12 mouse cellular contexts compared by ENCODE assay signal in genomic region chr11:48789215-48789614, GRCm38 (mm10). TPM values are rescaled to one million over a fixed set of nuclear protein-coding genes. Genes with fewer than 3 reads are reported as not detected.
DNase-seq lines count a peak whose midpoint lies in the region; ATAC-seq lines count a peak whose summit lies in the region.
"Had no signal": no experiment of that assay in that cellular context is flagged by ENCODE, and none has a peak within 500 bp of the region (broad histone marks: within the 10 kb centered on the region; RNA-seq: fewer than 3 reads in every experiment).

No protein-coding gene starts in this region.

- H3K4me1 ChIP-seq in hindbrain, embryonic 15.5 days (replicated peaks): peaks cover 11% of the 10 kb centered on the region
- H3K4me1 ChIP-seq in hindbrain, embryonic 10.5 days (replicated peaks): peaks cover 10% of the 10 kb centered on the region
- H3K4me1 ChIP-seq in lung, embryonic 15.5 days: 0 out of 2 replicates have a peak, but pooled peaks cover 3% of the 10 kb centered on the region
- peaks cover 32% of the 10 kb centered on the region for H3K4me1 ChIP-seq in liver, embryonic 15.5 days (replicated peaks)
- H3K4me1 ChIP-seq: limb, embryonic 12.5 days had no signal

- no peak overlapping the region for H3K9ac ChIP-seq in hindbrain, embryonic 15.5 days
- no peak overlapping the region for H3K9ac ChIP-seq in lung, embryonic 15.5 days
- no peak overlapping the region for H3K9ac ChIP-seq in liver, embryonic 15.5 days
- H3K9ac ChIP-seq: stomach, embryonic 15.5 days had no signal

- 86% methylated on average over 5 of the region's 5 CpGs for WGBS in hindbrain, embryonic 15.5 days
- 88% methylated on average over 5 of the region's 5 CpGs for WGBS in hindbrain, embryonic 10.5 days
- 79% methylated on average over 5 of the region's 5 CpGs for WGBS in lung, embryonic 15.5 days
- 75% methylated on average over 5 of the region's 5 CpGs for WGBS in liver, embryonic 15.5 days (ENCODE audit: insufficient replicate concordance)

- ATAC-seq in hindbrain, embryonic 15.5 days (ENCODE audit: low FRiP score, low read depth): no peak
- ATAC-seq in lung, embryonic 15.5 days (ENCODE audit: borderline replicate concordance, extremely low read depth, low FRiP score, low TSS enrichment): no peak
- no peak for ATAC-seq in liver, embryonic 15.5 days (ENCODE audit: insufficient read depth)

- H3K36me3 ChIP-seq in hindbrain, embryonic 15.5 days: no peaks in the 10 kb centered on the region
- H3K36me3 ChIP-seq in hindbrain, embryonic 10.5 days: no peaks in the 10 kb centered on the region
- H3K36me3 ChIP-seq in lung, embryonic 15.5 days: no peaks in the 10 kb centered on the region
- H3K36me3 ChIP-seq in liver, embryonic 15.5 days (replicated peaks): no peaks in the 10 kb centered on the region
- H3K36me3 ChIP-seq: limb, embryonic 12.5 days; midbrain, embryonic 10.5 days; stomach, embryonic 15.5 days had no signal

- 0 out of 2 replicates have a peak overlapping the region, but pooled peaks have one; percentile 60 for H3K4me2 ChIP-seq in hindbrain, embryonic 15.5 days
- H3K4me2 ChIP-seq in lung, embryonic 15.5 days: peak overlapping the region; percentile 72; the same call in 1 of the 2 replicates
- peak overlapping the region; percentile 72; the same call in 1 of the 2 replicates for H3K4me2 ChIP-seq in liver, embryonic 15.5 days

- H3K27ac ChIP-seq in hindbrain, embryonic 15.5 days (replicated peaks): no peak overlapping the region
- no peak overlapping the region for H3K27ac ChIP-seq in hindbrain, embryonic 10.5 days
- no peak overlapping the region for H3K27ac ChIP-seq in lung, embryonic 15.5 days
- no peak overlapping the region for H3K27ac ChIP-seq in liver, embryonic 15.5 days (replicated peaks)
- H3K27ac ChIP-seq: hindbrain, postnatal 0 days; limb, embryonic 12.5 days; stomach, embryonic 15.5 days had no signal

- H3K27me3 ChIP-seq in hindbrain, embryonic 15.5 days: no peaks in the 10 kb centered on the region
- no peaks in the 10 kb centered on the region; the same call in 1 of the 2 replicates for H3K27me3 ChIP-seq in hindbrain, embryonic 10.5 days (ENCODE audit: insufficient read depth, poor library complexity, severe bottlenecking)
- no peaks in the 10 kb centered on the region for H3K27me3 ChIP-seq in lung, embryonic 15.5 days
- H3K27me3 ChIP-seq in liver, embryonic 15.5 days: no peaks in the 10 kb centered on the region
- H3K27me3 ChIP-seq: limb, embryonic 12.5 days; stomach, embryonic 15.5 days had no signal

- DNase-seq in cerebellum, adult 9-10 months: peak; percentile 24
- DNase-seq in cerebellum, postnatal 4 days (ENCODE audit: low spot score in 2 of 2): no peak
- DNase-seq in hindbrain, embryonic 10.5 days (ENCODE audit: low spot score): no peak
- no peak for DNase-seq in lung, postnatal 14 days

- H3K9me3 ChIP-seq in hindbrain, embryonic 15.5 days: no peaks in the 10 kb centered on the region
- peaks cover 3% of the 10 kb centered on the region; the same call in 1 of the 2 replicates for H3K9me3 ChIP-seq in hindbrain, embryonic 10.5 days
- no peaks in the 10 kb centered on the region for H3K9me3 ChIP-seq in lung, embryonic 15.5 days
- no peaks in the 10 kb centered on the region for H3K9me3 ChIP-seq in liver, embryonic 15.5 days (replicated peaks)
- H3K9me3 ChIP-seq: limb, embryonic 12.5 days; midbrain, embryonic 10.5 days; stomach, embryonic 15.5 days had no signal

- H3K4me3 ChIP-seq in hindbrain, embryonic 15.5 days: no peak overlapping the region; the same call in 1 of the 2 replicates
- no peak overlapping the region for H3K4me3 ChIP-seq in hindbrain, embryonic 10.5 days
- H3K4me3 ChIP-seq in lung, embryonic 15.5 days: no peak overlapping the region
- no peak overlapping the region for H3K4me3 ChIP-seq in liver, embryonic 15.5 days (replicated peaks)
- H3K4me3 ChIP-seq: myocyte had no signal

RNA-seq across cellular contexts. Expression of gene Rack1, which starts 10.9 kb away (rescaled TPM):
- polyA plus RNA-seq in hindbrain, embryonic 15.5 days (2015; fragmentation: Nextera tagmentation; extraction: Ambion mirVana): 361 and 362 TPM in 2 replicates
- polyA plus RNA-seq in hindbrain, embryonic 10.5 days (2016; fragmentation: Nextera tagmentation; extraction: Ambion mirVana): 672 and 778 TPM in 2 replicates
- polyA plus RNA-seq in lung, embryonic 15.5 days (2015; fragmentation: Nextera tagmentation; extraction: Ambion mirVana): 699 and 713 TPM in 2 replicates
- 438 and 439 TPM in 2 replicates for polyA plus RNA-seq in liver, embryonic 15.5 days (2015; fragmentation: Nextera tagmentation; extraction: Ambion mirVana)

RNA-seq across cellular contexts. Expression of gene Trim41, which starts 27.9 kb away (rescaled TPM):
- polyA plus RNA-seq in hindbrain, embryonic 15.5 days (2015; fragmentation: Nextera tagmentation; extraction: Ambion mirVana): 6.8 and 7.4 TPM in 2 replicates
- 4.5 and 5.1 TPM in 2 replicates for polyA plus RNA-seq in hindbrain, embryonic 10.5 days (2016; fragmentation: Nextera tagmentation; extraction: Ambion mirVana)
- polyA plus RNA-seq in lung, embryonic 15.5 days (2015; fragmentation: Nextera tagmentation; extraction: Ambion mirVana): 5.4 and 5.7 TPM in 2 replicates
- polyA plus RNA-seq in liver, embryonic 15.5 days (2015; fragmentation: Nextera tagmentation; extraction: Ambion mirVana): 2.0 and 2.3 TPM in 2 replicates

RNA-seq across cellular contexts. Expression of gene Trim7, which starts 36.7 kb away (rescaled TPM):
- 3.1 and 3.7 TPM in 2 replicates for polyA plus RNA-seq in hindbrain, embryonic 15.5 days (2015; fragmentation: Nextera tagmentation; extraction: Ambion mirVana)
- polyA plus RNA-seq in hindbrain, embryonic 10.5 days (2016; fragmentation: Nextera tagmentation; extraction: Ambion mirVana): 0.26 and 0.30 TPM in 2 replicates
- 0.54 and 1.1 TPM in 2 replicates for polyA plus RNA-seq in lung, embryonic 15.5 days (2015; fragmentation: Nextera tagmentation; extraction: Ambion mirVana)
- 0.09 and 0.21 TPM in 2 replicates for polyA plus RNA-seq in liver, embryonic 15.5 days (2015; fragmentation: Nextera tagmentation; extraction: Ambion mirVana)

RNA-seq across cellular contexts. Expression of gene Gm12184, which starts 37.2 kb away (rescaled TPM):
- polyA plus RNA-seq in hindbrain, embryonic 15.5 days (2015; fragmentation: Nextera tagmentation; extraction: Ambion mirVana): 3.8 and 4.7 TPM in 2 replicates
- polyA plus RNA-seq in hindbrain, embryonic 10.5 days (2016; fragmentation: Nextera tagmentation; extraction: Ambion mirVana): 3.5 and 4.7 TPM in 2 replicates
- 3.0 and 8.2 TPM in 2 replicates for polyA plus RNA-seq in lung, embryonic 15.5 days (2015; fragmentation: Nextera tagmentation; extraction: Ambion mirVana)
- polyA plus RNA-seq in liver, embryonic 15.5 days (2015; fragmentation: Nextera tagmentation; extraction: Ambion mirVana): 1.4 and 2.1 TPM in 2 replicates
